Mouse (Mus musculus): ENCODE measurements around the gene Ifi27l2a. TPM values are rescaled to one million over a fixed set of nuclear protein-coding genes. Genes with fewer than 3 reads are reported as not detected.

Gene Ifi27l2a
- polyA plus RNA-seq, 1 experiment from 2014 or later: 3.2 TPM

DNA sequence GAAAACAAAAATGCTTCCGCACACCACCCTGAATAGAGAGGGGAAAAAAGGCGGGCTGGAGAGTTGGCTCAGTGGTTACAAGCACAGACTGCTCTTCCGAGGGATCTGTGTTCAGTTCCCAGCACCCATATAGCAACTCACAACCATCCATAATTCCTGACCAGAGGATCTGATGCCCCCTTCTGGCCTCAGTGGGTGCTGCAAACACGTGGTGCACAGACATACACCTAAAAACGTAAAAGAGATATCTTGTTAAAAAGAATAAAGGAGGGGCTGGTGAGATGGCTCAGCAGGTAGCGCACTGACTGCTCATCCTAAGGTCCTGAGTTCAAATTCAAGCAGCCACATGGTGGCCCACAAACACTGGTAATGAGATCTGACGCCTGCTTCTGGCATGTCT, 16.8 kb downstream of the Ifi27l2a start:
- peak; percentile 12 for TF ChIP-seq CTCF (IDR thresholded peaks at IDR 0.05)
- in situ Hi-C loops (cut with MboI; ENCODE audit: low pct_unique_long_range_greater_than_20kb): loop anchor here (5.0 to 10.0 kb wide), 2 partner anchors 66 to 278 kb away; no protein-coding TSS in a partner anchor
- POLR2A ChIA-PET: no interaction called here
- H3K27me3 ChIP-seq: peaks cover 4% of the 10 kb centered on the region
- CTCF ChIA-PET: interaction anchor here (0.9 to 1.4 kb wide), 2 partner anchors 66 to 125 kb away, joined by 3 to 13 read pairs; no protein-coding TSS in a partner anchor
- DNase-seq (ENCODE audit: low read depth, low spot score): no peak
- no peak for ATAC-seq

DNA sequence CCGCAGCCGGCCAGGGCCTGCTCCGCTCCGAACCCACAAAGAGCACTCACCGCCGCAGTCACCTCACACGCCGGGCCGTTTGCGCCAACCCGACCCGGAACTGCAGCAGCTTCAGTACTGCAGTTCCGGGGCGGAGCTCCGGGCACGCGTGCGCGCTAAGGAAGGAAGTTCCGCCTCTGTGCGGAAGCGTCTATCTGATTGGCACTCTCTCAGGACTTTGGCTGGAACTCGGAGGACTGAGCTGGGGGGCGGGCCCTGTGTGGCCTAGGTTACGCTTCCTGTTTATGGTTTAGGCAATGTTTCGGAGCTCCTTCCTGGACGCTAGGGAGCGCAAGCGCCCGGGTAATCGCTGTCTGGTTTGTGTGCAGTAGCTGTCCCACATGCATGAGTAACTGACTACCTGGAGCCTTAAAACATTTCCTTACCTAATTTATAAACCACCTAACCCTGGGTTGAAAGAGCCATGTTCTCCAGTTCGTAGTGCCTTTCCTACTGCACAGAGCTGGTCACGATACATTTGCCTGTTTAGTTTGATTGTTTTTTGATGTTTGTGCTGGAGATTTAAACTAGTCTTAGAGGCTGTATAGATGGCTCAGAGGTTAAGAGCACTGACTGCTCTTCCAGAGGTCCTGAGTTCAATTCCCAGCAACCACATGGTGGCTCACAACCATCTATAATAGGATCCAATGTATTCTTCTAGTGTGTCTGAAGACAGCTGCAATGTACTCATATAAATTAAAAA, 17.6 kb downstream of the Ifi27l2a start, which contains the start of gene Ddx24:
TSS of gene Ddx24 (minus strand) at position 102 of the 742 bp plus-strand sequence.
- DNase-seq (ENCODE audit: low read depth, low spot score) (peak; percentile 87), ATAC-seq (peak; percentile 99)
- peaks cover 4% of the 10 kb centered on the region for H3K27me3 ChIP-seq
- in situ Hi-C loops (cut with MboI; ENCODE audit: low pct_unique_long_range_greater_than_20kb): loop anchor here (5.0 to 10.0 kb wide), 2 partner anchors 66 to 279 kb away; no protein-coding TSS in a partner anchor
- peak; percentile 95 for TF ChIP-seq CTCF (IDR thresholded peaks at IDR 0.05)
- POLR2A ChIA-PET: no interaction called here
- CTCF ChIA-PET: interaction anchor here (0.8 to 2.0 kb wide), 8 partner anchors 9 to 285 kb away, joined by 3 to 13 read pairs (median 4); partner anchors contain the start of genes 9330161L09Rik, Ifi27 and Ifi27l2a

DNA sequence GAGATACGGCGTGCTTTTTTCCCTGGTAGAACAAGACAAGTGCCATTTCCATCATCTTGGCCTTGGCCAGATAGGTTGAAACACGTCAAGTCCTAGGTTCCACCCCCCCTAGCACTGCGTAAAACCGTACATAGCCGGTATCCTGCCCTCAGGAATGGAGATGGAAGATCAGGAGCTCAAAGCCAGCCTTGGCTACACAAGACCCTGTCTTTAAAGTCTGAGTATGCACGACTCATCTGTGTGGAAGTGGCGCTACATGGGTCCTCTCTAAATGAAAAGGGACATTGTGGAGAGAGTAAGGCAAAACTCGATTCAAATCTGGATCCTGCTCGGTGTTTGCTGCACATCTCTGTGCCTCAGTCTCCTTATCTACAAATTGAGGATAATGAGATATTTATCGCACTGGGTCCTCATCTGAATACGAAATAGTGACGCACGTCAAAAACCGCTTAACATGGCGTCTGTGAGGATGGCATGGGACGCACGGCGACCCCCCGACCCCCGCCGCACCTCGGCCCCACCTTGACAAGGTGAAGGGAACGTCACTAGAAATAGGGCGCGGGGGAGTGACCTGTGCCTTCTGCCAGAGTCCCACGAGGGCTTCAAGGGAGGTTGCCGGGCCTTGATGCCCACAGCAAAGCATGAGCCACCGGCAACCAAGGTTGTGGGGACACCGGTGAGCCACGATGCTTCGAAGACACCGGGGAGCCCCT, 18.3 kb downstream of the Ifi27l2a start:
- CTCF ChIA-PET: interaction anchor here (0.8 to 2.0 kb wide), 6 partner anchors 10 to 285 kb away, joined by 4 to 13 read pairs (median 6); partner anchors contain the start of genes 9330161L09Rik, Ifi27 and Ifi27l2a
- in situ Hi-C loops (cut with MboI; ENCODE audit: low pct_unique_long_range_greater_than_20kb): loop anchor here (5.0 to 10.0 kb wide), 2 partner anchors 67 to 280 kb away; no protein-coding TSS in a partner anchor
- H3K27me3 ChIP-seq: peaks cover 4% of the 10 kb centered on the region
- ATAC-seq (no peak), DNase-seq (ENCODE audit: low read depth, low spot score) (no peak)
- TF ChIP-seq CTCF (IDR thresholded peaks at IDR 0.05): no peak
- POLR2A ChIA-PET: interaction anchor here (0.7 kb wide), 1 partner anchor 204 kb away, joined by 3 read pairs; no protein-coding TSS in a partner anchor

DNA sequence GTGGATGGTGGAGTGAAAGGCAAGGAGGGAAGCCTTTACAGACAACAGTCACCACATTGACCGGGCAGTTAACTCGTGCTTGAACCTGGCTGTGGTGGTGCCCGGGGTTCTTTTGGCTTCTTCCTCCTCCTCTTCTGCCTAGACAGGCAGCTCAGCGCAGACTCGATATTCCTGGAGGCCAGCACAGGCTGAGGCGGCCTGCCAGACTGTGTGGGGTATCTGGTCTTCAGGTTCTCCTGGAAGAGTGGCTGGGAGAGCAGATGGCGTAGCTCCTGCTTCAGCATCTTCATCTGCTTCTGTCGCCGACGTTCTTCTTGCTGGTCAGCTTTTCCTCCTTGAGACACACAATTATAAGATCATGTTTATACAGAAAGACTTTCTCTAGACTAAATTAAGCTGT, 35.3 kb downstream of the Ifi27l2a start:
- TF ChIP-seq CTCF (IDR thresholded peaks at IDR 0.05): no peak
- in situ Hi-C loops (cut with MboI; ENCODE audit: low pct_unique_long_range_greater_than_20kb): no loop called here
- no peaks in the 10 kb centered on the region for H3K27me3 ChIP-seq
- ChIA-PET POLR2A (no interaction called here), CTCF (interaction anchor here (1.9 kb wide), 1 partner anchor 18 kb away, joined by 6 read pairs; the partner anchor contains the start of gene Ddx24)
- DNase-seq (ENCODE audit: low read depth, low spot score): no peak
- no peak for ATAC-seq

DNA sequence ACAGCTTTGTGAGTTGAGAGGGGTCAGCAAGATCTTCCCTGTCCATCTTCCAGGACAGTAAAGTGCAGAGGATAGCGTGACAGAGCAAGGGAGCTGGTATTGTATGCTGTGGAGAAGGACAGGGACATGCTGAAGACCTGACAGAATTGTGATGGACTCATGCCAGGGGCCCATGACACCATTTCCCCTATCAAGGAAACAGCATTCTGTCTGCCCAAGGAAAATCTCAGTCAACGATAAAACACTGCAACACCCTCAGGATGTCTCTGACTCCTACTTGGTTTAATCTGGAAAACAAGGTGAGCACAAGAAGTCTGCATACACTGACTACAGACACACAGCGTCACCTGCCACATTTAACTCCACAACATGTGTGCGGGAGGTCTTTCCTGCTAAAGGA, 35.8 kb downstream of the Ifi27l2a start, which contains the start of gene 9330161L09Rik:
TSS of gene 9330161L09Rik (minus strand) at position 101 of the 400 bp plus-strand sequence.
- CTCF ChIA-PET: interaction anchor here (1.9 kb wide), 1 partner anchor 18 kb away, joined by 6 read pairs; the partner anchor contains the start of gene Ddx24

DNA sequence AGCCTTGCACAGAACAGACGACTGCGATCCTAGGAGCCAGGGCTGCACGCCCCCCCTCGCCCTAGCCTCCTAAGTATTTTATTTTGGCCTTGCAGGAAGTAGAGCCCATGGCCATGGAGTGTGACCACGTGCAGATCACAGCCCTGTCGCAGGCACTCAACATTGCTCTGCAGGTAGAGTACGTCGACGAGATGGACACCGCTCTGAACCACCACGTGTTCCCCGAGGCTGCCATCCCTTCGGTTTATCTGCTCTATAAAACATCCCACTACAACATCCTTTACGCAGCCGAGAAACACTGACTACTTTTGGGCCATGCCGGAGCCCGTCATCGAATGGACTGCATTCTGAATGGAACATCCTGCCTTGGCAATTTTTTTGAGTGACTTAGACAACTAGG, 39.3 kb downstream of the Ifi27l2a start:
- ChIA-PET CTCF (no interaction called here), POLR2A (no interaction called here)
- no peak for ATAC-seq
- no peak for TF ChIP-seq CTCF (IDR thresholded peaks at IDR 0.05)
- in situ Hi-C loops (cut with MboI; ENCODE audit: low pct_unique_long_range_greater_than_20kb): no loop called here
- no peaks in the 10 kb centered on the region for H3K27me3 ChIP-seq
- no peak for DNase-seq (ENCODE audit: low read depth, low spot score)

More for the DNA sequence above, 35.8 kb downstream of the Ifi27l2a start, which contains the start of gene 9330161L09Rik:
- TF ChIP-seq CTCF (IDR thresholded peaks at IDR 0.05): no peak
- ATAC-seq (no peak), DNase-seq (ENCODE audit: low read depth, low spot score) (no peak)
- no peaks in the 10 kb centered on the region for H3K27me3 ChIP-seq
- in situ Hi-C loops (cut with MboI; ENCODE audit: low pct_unique_long_range_greater_than_20kb): no loop called here
- POLR2A ChIA-PET: no interaction called here

DNA sequence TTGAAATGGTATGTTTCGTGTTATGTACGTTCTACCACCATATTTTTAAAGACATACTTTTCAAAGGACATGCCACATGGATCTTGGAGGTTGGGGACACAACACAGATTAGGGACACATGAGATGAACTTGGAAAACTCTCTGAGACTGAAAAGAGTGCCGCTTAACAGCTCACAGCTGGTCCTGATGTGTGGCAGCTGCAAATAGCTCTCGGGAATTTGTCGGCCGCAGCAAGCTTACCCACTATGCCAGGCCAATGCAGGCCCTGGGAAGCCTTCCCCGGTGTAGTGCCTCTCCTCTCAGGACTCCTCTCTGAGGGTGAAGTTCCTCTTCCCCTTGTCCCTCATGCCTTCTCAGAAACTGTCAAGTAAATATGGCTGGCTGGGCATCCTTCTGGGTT, 46.7 kb downstream of the Ifi27l2a start:
- in situ Hi-C loops (cut with MboI; ENCODE audit: low pct_unique_long_range_greater_than_20kb): no loop called here
- DNase-seq (ENCODE audit: low read depth, low spot score) (no peak), ATAC-seq (no peak)
- TF ChIP-seq CTCF (IDR thresholded peaks at IDR 0.05): no peak
- POLR2A ChIA-PET: no interaction called here
- CTCF ChIA-PET: interaction anchor here (1.1 kb wide), 1 partner anchor 8 kb away, joined by 3 read pairs; no protein-coding TSS in a partner anchor
- H3K27me3 ChIP-seq: no peaks in the 10 kb centered on the region

DNA sequence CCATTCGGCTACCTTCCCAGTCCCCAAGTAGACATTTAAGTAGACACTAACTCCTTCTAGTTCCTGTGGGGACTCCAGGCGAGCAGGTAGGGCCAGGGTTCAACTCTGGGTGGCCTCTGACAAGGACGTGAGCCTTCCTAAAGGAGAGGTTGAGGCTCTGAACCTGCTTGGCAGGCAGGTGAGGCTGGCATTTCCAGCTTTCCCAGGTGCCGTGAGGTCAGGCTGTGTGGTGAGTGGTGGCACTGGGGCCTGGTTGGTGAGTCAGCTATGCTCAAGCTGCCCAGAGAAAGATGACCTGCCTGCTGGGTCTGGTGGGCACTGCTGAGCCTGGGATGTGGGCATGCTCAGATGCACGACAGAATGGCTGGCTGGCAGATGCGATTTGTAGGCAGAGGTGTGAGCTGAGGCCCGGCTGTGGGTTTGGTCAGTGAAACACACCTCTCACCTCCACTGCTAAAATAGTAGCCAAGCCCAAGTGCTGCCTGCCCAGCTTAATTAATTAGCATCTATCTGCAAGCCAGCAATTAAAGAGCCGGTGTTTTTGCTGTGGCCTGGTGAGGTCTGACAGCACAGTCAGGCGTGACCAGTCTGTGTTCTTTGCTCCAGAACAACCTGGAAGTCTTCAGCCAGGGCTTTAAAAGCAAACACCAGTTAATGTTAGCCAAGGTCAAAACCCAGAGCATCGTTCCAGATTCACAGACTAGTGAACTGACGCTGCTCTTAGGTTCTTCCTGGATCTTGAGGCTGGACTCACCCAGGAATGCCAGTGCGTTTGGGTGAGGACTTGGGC, 47.8 kb downstream of the Ifi27l2a start:
- no peak for TF ChIP-seq CTCF (IDR thresholded peaks at IDR 0.05)
- ChIA-PET CTCF (no interaction called here), POLR2A (interaction anchor here (0.7 kb wide), 1 partner anchor 232 kb away, joined by 3 read pairs; no protein-coding TSS in a partner anchor)
- ATAC-seq: peak; percentile 70
- in situ Hi-C loops (cut with MboI; ENCODE audit: low pct_unique_long_range_greater_than_20kb): no loop called here
- DNase-seq (ENCODE audit: low read depth, low spot score): no peak
- H3K27me3 ChIP-seq: no peaks in the 10 kb centered on the region

DNA sequence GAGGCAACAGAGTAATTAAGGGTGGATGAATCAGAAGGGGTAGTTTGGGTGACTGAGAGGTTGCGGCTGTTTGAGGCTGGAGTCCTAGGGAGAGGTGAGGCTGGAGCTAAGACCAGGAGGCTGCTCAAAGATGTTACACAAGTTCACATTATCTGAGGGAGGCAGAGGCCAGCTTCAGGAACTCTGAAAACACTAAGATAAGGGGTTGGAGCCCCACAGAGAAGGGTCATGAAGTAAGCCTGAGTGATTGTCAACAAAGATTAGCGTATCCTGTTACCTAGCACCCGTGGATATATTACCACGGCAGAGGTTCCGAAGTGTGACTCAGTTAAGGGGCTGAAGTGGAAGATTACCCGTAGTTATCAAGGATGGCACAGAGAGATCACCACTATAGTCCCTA, 50.0 kb downstream of the Ifi27l2a start:
- no peaks in the 10 kb centered on the region for H3K27me3 ChIP-seq
- ATAC-seq: no peak
- no peak for TF ChIP-seq CTCF (IDR thresholded peaks at IDR 0.05)
- in situ Hi-C loops (cut with MboI; ENCODE audit: low pct_unique_long_range_greater_than_20kb): no loop called here
- no peak for DNase-seq (ENCODE audit: low read depth, low spot score)
- CTCF ChIA-PET: no interaction called here
- POLR2A ChIA-PET: no interaction called here

Other genes starting within 250 kb of the Ifi27l2a start
- 0.28 TPM for gene Prima1, start 201.5 kb downstream of the Ifi27l2a start, polyA plus RNA-seq (2021)
- not detected for gene Fam181a, start 132.7 kb downstream of the Ifi27l2a start, polyA plus RNA-seq (2021)
- 0.04 TPM for gene Asb2, start 87.7 kb downstream of the Ifi27l2a start, polyA plus RNA-seq (2021)
- gene Otub2, start 55.0 kb downstream of the Ifi27l2a start, polyA plus RNA-seq (2021): 7.6 TPM
- 2.0 TPM for gene 9330161L09Rik, start 35.9 kb downstream of the Ifi27l2a start, polyA plus RNA-seq (2021)
- gene Ddx24, start 17.9 kb downstream of the Ifi27l2a start, polyA plus RNA-seq (2021): 71.3 TPM
- 83.4 TPM for gene Ifi27, start 9.5 kb downstream of the Ifi27l2a start, polyA plus RNA-seq (2021)
- not detected for gene Ifi27l2b, start 13.5 kb upstream of the Ifi27l2a start, polyA plus RNA-seq (2021)
- gene Ppp4r4, start 88.6 kb upstream of the Ifi27l2a start, polyA plus RNA-seq (2021): 10.6 TPM
- 109 TPM for gene Serpina10, start 187.8 kb upstream of the Ifi27l2a start, polyA plus RNA-seq (2021)
- gene Serpina6, start 213.5 kb upstream of the Ifi27l2a start, polyA plus RNA-seq (2021): 46.6 TPM
- 1.4 TPM for gene Serpina16, start 232.5 kb upstream of the Ifi27l2a start, polyA plus RNA-seq (2021)